Mouse (Mus musculus) MEL (cell line): Measurements from ENCODE around the gene Fhl2. TPM values are rescaled to one million over a fixed set of nuclear protein-coding genes. Genes with fewer than 3 reads are reported as not detected.

Experiments used
- DNase-seq: peaks from one replicate; pipeline ENCODE4 v3.0.0; 2011; ENCODE audit warnings: low read depth, low spot score
- H3K27ac ChIP-seq: 2 replicates; pipeline ENCODE4 v1.5.1; 2012; ENCODE audit warnings: low read depth, mild to moderate bottlenecking, control low read depth, low read length, moderate library complexity; ENCODE audit not compliant: control insufficient read depth
- H3K27me3 ChIP-seq, 2 experiments: fragments of 150-350 bp in 1 of 2; sonication (generic) in 1 of 2; 2 replicates each; pipeline ENCODE4 v1.6.1; 2012; ENCODE audit warnings: low read length in 2 of 2, mild to moderate bottlenecking in 2 of 2, improper control_type of control experiment in 1 of 2, moderate library complexity in 1 of 2; ENCODE audit not compliant: insufficient read depth in 2 of 2, control insufficient read depth in 1 of 2
- H3K36me3 ChIP-seq, 2 experiments: 2 replicates each; pipeline ENCODE4 v1.6.1; 2012 to 2014; ENCODE audit warnings: low read length in 2 of 2, improper control_type of control experiment in 1 of 2, inconsistent platforms in 1 of 2, mild to moderate bottlenecking in 1 of 2; ENCODE audit not compliant: insufficient read depth in 2 of 2, control insufficient read depth in 1 of 2
- H3K4me1 ChIP-seq, 2 experiments: fragments of 150-350 bp in 1 of 2; sonication (generic) in 1 of 2; 2 replicates each; pipeline ENCODE4 v1.6.1; 2012; ENCODE audit warnings: low read length in 2 of 2, improper control_type of control experiment in 1 of 2, mild to moderate bottlenecking in 1 of 2; ENCODE audit not compliant: insufficient read depth in 2 of 2, control insufficient read depth in 1 of 2
- H3K4me3 ChIP-seq, 2 experiments: fragments of 150-350 bp in 1 of 2; sonication (generic) in 1 of 2; 2 replicates each; pipeline ENCODE4 v1.5.1; 2012; ENCODE audit warnings: low read depth in 2 of 2, low read length in 2 of 2, mild to moderate bottlenecking in 2 of 2, moderate library complexity in 2 of 2, control low read depth in 1 of 2, improper control_type of control experiment in 1 of 2; ENCODE audit not compliant: control insufficient read depth in 1 of 2, insufficient read depth in 1 of 2
- H3K79me2 ChIP-seq: 2 replicates; pipeline ENCODE4 v1.6.1; 2012; ENCODE audit warnings: mild to moderate bottlenecking, low read length, moderate library complexity; ENCODE audit not compliant: control insufficient read depth, poor library complexity, insufficient read depth
- H3K9ac ChIP-seq: 2 replicates; pipeline ENCODE4 v1.6.1; 2012; ENCODE audit warnings: low read depth, mild to moderate bottlenecking, control low read depth, low read length, moderate library complexity; ENCODE audit not compliant: control insufficient read depth, poor library complexity, severe bottlenecking
- H3K9me3 ChIP-seq: fragments of 150-350 bp; sonication (generic); replicated peaks from 2 replicates; pipeline ENCODE4 v1.6.1; 2012; ENCODE audit warnings: mild to moderate bottlenecking, low read length, improper control_type of control experiment, moderate library complexity; ENCODE audit not compliant: insufficient read depth
- BHLHE40 ChIP-seq: IDR thresholded peaks from 2 replicates; pipeline ENCODE4 v1.6.1; 2012; ENCODE audit warnings: low read depth, mild to moderate bottlenecking, inconsistent platforms, low read length, improper control_type of control experiment, borderline replicate concordance
- CHD1 ChIP-seq: IDR thresholded peaks from 2 replicates; pipeline ENCODE4 v1.6.1; 2012; ENCODE audit warnings: low read depth, mild to moderate bottlenecking, inconsistent platforms, low read length, improper control_type of control experiment
- CHD2 ChIP-seq: IDR thresholded peaks from 2 replicates; pipeline ENCODE4 v1.6.1; 2011; ENCODE audit warnings: low read length, improper control_type of control experiment
- CTCF ChIP-seq, 3 experiments: IDR thresholded peaks in 2 of 3; conservative IDR thresholded peaks in 1 of 3; 2 replicates each; pipeline ENCODE4 v1.5.1; 2011 to 2012; ENCODE audit warnings: low read length in 3 of 3, low read depth in 2 of 3, mild to moderate bottlenecking in 2 of 3, improper control_type of control experiment in 1 of 3, inconsistent platforms in 1 of 3, mixed read lengths in 1 of 3, moderate library complexity in 1 of 3; ENCODE audit not compliant: control insufficient read depth in 1 of 3, insufficient read depth in 1 of 3, poor library complexity in 1 of 3, severe bottlenecking in 1 of 3
- ELF1 ChIP-seq: IDR thresholded peaks from 2 replicates; pipeline ENCODE4 v1.6.1; 2014; ENCODE audit warnings: low read depth, mild to moderate bottlenecking, inconsistent platforms, low read length, improper control_type of control experiment, moderate library complexity
- EP300 ChIP-seq, 2 experiments: IDR thresholded peaks; 2 replicates each; pipeline ENCODE4 v1.6.1; 2011; ENCODE audit warnings: improper control_type of control experiment in 2 of 2, low read length in 2 of 2, low read depth in 1 of 2, mild to moderate bottlenecking in 1 of 2
- ETS1 ChIP-seq: IDR thresholded peaks from 2 replicates; pipeline ENCODE4 v1.6.1; 2012; ENCODE audit warnings: low read depth, mild to moderate bottlenecking, inconsistent platforms, low read length, improper control_type of control experiment, moderate library complexity
- GABPA ChIP-seq: IDR thresholded peaks from 2 replicates; pipeline ENCODE4 v1.6.1; 2012; ENCODE audit warnings: low read depth, mild to moderate bottlenecking, inconsistent platforms, low read length, improper control_type of control experiment, moderate library complexity
- GATA1 ChIP-seq: IDR thresholded peaks from 2 replicates; pipeline ENCODE4 v1.6.1; 2011; ENCODE audit warnings: low read depth, low read length, improper control_type of control experiment
- HCFC1 ChIP-seq: IDR thresholded peaks from 2 replicates; pipeline ENCODE4 v1.6.1; 2012; ENCODE audit warnings: low read depth, mild to moderate bottlenecking, inconsistent platforms, low read length, improper control_type of control experiment, moderate library complexity
- JUND ChIP-seq: IDR thresholded peaks from 2 replicates; pipeline ENCODE4 v1.6.1; 2011; ENCODE audit warnings: low read depth, mild to moderate bottlenecking, improper control_type of control experiment, low read length
- MAFK ChIP-seq: IDR thresholded peaks from 2 replicates; pipeline ENCODE4 v1.6.1; 2011; ENCODE audit warnings: low read depth, mild to moderate bottlenecking, low read length, improper control_type of control experiment, borderline replicate concordance
- MAX ChIP-seq: IDR thresholded peaks from 2 replicates; pipeline ENCODE4 v1.6.1; 2011; ENCODE audit warnings: low read length, improper control_type of control experiment
- MEF2A ChIP-seq: IDR thresholded peaks from 2 replicates; pipeline ENCODE4 v1.6.1; 2014; ENCODE audit warnings: low read depth, mild to moderate bottlenecking, inconsistent platforms, low read length, improper control_type of control experiment; ENCODE audit not compliant: poor library complexity, insufficient replicate concordance, severe bottlenecking; ENCODE audit errors: extremely low read depth
- MXI1 ChIP-seq: IDR thresholded peaks from 2 replicates; pipeline ENCODE4 v1.6.1; 2011; ENCODE audit warnings: mild to moderate bottlenecking, low read depth, low read length, improper control_type of control experiment
- MYB ChIP-seq: IDR thresholded peaks from 2 replicates; pipeline ENCODE4 v1.6.1; 2011; ENCODE audit warnings: mild to moderate bottlenecking, low read depth, low read length, improper control_type of control experiment
- MYC ChIP-seq: IDR thresholded peaks from 2 replicates; pipeline ENCODE4 v1.6.1; 2011; ENCODE audit warnings: low read depth, mild to moderate bottlenecking, low read length, improper control_type of control experiment, moderate library complexity
- NELFE ChIP-seq: IDR thresholded peaks from 2 replicates; pipeline ENCODE4 v1.6.1; 2011; ENCODE audit warnings: low read depth, low read length, improper control_type of control experiment
- NRF1 ChIP-seq: IDR thresholded peaks from 2 replicates; pipeline ENCODE4 v1.6.1; 2014; ENCODE audit warnings: low read depth, mild to moderate bottlenecking, inconsistent platforms, low read length, improper control_type of control experiment, moderate library complexity; ENCODE audit not compliant: poor library complexity, insufficient read depth, severe bottlenecking
- POLR2AphosphoS2 ChIP-seq: IDR thresholded peaks from 2 replicates; pipeline ENCODE4 v1.6.1; 2011; ENCODE audit warnings: low read length, improper control_type of control experiment
- POLR2AphosphoS5 ChIP-seq: IDR thresholded peaks from 2 replicates; pipeline ENCODE4 v1.6.1; 2012; ENCODE audit warnings: low read depth, borderline replicate concordance, mild to moderate bottlenecking, inconsistent platforms, low read length, moderate library complexity, mixed read lengths
- RCOR1 ChIP-seq: IDR thresholded peaks from 2 replicates; pipeline ENCODE4 v1.6.1; 2012; ENCODE audit warnings: low read depth, mild to moderate bottlenecking, inconsistent platforms, low read length, improper control_type of control experiment
- SIN3A ChIP-seq: IDR thresholded peaks from 2 replicates; pipeline ENCODE4 v1.6.1; 2012; ENCODE audit warnings: low read length, improper control_type of control experiment, inconsistent platforms
- SMC3 ChIP-seq: IDR thresholded peaks from 2 replicates; pipeline ENCODE4 v1.6.1; 2011; ENCODE audit warnings: low read depth, low read length, improper control_type of control experiment
- TAL1 ChIP-seq: IDR thresholded peaks from 2 replicates; pipeline ENCODE4 v1.6.1; 2012; ENCODE audit warnings: mild to moderate bottlenecking, inconsistent platforms, low read length, moderate library complexity, mixed read lengths
- TBP ChIP-seq: IDR thresholded peaks from 2 replicates; pipeline ENCODE4 v1.8.0; 2011; ENCODE audit warnings: low read depth, low read length, improper control_type of control experiment
- TCF12 ChIP-seq: IDR thresholded peaks from 2 replicates; pipeline ENCODE4 v1.6.1; 2014; ENCODE audit warnings: low read depth, mild to moderate bottlenecking, inconsistent platforms, low read length, improper control_type of control experiment, moderate library complexity
- UBTF ChIP-seq: IDR thresholded peaks from 2 replicates; pipeline ENCODE4 v1.6.1; 2012; ENCODE audit warnings: low read depth, mild to moderate bottlenecking, inconsistent platforms, low read length, improper control_type of control experiment, moderate library complexity, borderline replicate concordance; ENCODE audit not compliant: insufficient read depth
- USF1 ChIP-seq: IDR thresholded peaks from 2 replicates; pipeline ENCODE4 v1.6.1; 2014; ENCODE audit warnings: low read depth, mild to moderate bottlenecking, inconsistent platforms, low read length, improper control_type of control experiment, moderate library complexity
- USF2 ChIP-seq, 2 experiments: IDR thresholded peaks; 2 replicates each; pipeline ENCODE4 v1.6.1; 2011 to 2012; ENCODE audit warnings: improper control_type of control experiment in 2 of 2, low read length in 2 of 2, borderline replicate concordance in 1 of 2, inconsistent platforms in 1 of 2, low read depth in 1 of 2, mild to moderate bottlenecking in 1 of 2; ENCODE audit not compliant: insufficient read depth in 1 of 2
- ZC3H11A ChIP-seq: IDR thresholded peaks from 2 replicates; pipeline ENCODE4 v1.6.1; 2012; ENCODE audit warnings: low read depth, mild to moderate bottlenecking, inconsistent platforms, low read length, improper control_type of control experiment
- ZKSCAN1 ChIP-seq: IDR thresholded peaks from 2 replicates; pipeline ENCODE4 v1.6.1; 2012; ENCODE audit warnings: low read depth, mild to moderate bottlenecking, inconsistent platforms, low read length, improper control_type of control experiment, moderate library complexity
- ZMIZ1 ChIP-seq: IDR thresholded peaks from 2 replicates; pipeline ENCODE4 v1.6.1; 2012; ENCODE audit warnings: low read depth, mild to moderate bottlenecking, inconsistent platforms, low read length, improper control_type of control experiment, moderate library complexity
- ZNF384 ChIP-seq: IDR thresholded peaks from 2 replicates; pipeline ENCODE4 v1.6.1; 2012; ENCODE audit warnings: low read depth, mild to moderate bottlenecking, inconsistent platforms, low read length, improper control_type of control experiment
- polyA plus RNA-seq, 2 experiments: library from polyadenylated mRNA; stranded (reverse) in 1 of 2; unstranded in 1 of 2; fragments of >175 nt in 1 of 2; fragments of >200 nt in 1 of 2; gene quantifications; 2 replicates each; pipeline versions ENCODE4 v1.2.1 to v1.2.4; 2012; ENCODE audit warnings: low replicate concordance in 2 of 2, low read depth in 1 of 2; ENCODE audit not compliant: insufficient read length in 2 of 2, insufficient read depth in 1 of 2, missing spikeins in 1 of 2
- total RNA-seq: library from RNA; depleted of rRNA; stranded (reverse); fragments of 300-350 nt; gene quantifications from 2 replicates; pipeline ENCODE4 v1.2.3, GENCODE M21; 2012

Gene Fhl2
- total and polyA plus RNA-seq, 3 experiments: not detected

DNA sequence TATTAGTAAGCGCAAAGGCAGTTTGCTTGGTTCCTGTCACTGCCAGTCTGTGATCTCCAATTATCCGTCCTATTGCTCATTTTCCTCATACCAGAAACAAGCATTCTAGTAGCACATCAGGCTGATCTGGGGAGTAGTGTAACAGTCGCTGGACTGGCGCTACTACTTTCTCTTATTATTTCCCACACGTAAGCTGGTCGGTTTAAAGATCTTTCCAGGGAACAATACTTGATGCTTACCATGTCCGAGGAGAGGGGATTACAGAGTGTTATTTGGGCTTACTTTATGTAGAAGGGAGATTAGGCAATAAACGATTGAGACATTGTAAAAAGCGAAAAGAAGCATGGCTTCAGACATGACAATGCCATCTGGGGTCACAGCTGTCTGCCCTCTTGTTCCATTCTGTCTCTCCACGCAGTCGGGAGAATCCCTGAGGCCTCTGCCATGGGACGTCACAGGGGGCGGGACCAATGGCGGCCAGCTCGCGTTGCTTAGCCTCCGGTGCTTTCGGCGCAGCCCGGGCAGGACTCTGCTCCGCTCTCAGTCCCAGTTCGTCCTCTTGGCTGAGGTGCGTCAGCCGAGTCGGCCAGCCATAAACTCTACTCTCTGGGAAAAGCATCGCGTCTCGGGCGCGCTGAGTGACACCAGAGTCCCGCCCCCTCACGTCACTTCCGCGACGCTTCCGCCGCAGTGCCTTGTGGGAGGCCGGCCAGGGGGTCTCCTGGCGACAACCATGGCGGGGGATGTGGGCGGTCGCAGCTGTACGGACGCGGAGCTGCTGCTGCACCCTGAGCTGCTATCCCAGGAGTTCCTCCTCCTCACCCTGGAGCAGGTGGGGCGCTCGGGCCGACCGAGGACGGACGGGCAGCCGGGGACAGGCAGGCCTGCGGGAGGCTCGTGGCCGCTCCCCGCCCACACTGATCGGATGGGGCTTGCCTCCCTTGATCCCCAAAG, 98.5 kb downstream of the Fhl2 start, which contains the start of the genes Tgfbrap1 and AI597479:
Gene Tgfbrap1 (minus strand): TSS at position 607 of the 954 bp plus-strand sequence.
Gene AI597479 (plus strand): TSS at position 680 of the 954 bp plus-strand sequence.
- Histone ChIP-seq H3K9me3 (no peaks in the 10 kb centered on the region), H3K27ac (peak within 1 kb of the TSS; percentile 95), H3K4me3 (peak within 1 kb of the TSS; percentile 94), H3K9ac (peak within 1 kb of the TSS; percentile 86), H3K4me1 (peaks cover 5 to 8% of the 10 kb centered on the region in 2 experiments; a peak in 3 of 4 replicates), H3K79me2 (peaks cover 9% of the 10 kb centered on the region; the same call in 1 of the 2 replicates), H3K36me3 (peaks cover 0 to 12% of the 10 kb centered on the region in 2 experiments), H3K27me3 (no peaks in the 10 kb centered on the region)
- DNase-seq: peak; percentile 94
- TF ChIP-seq MYC: peak; percentile 42; the same call in 1 of the 2 replicates
- TF ChIP-seq CHD1: peak; percentile 93; the same call in 1 of the 2 replicates
- TF ChIP-seq GABPA: no peak
- no peak for TF ChIP-seq CTCF (IDR thresholded peaks at IDR 0.05 in 2 of 3, conservative IDR thresholded peaks at IDR 0.05 in 1 of 3; ENCODE audit: control insufficient read depth in 1 of 3, insufficient read depth in 1 of 3, low read depth in 2 of 3, low read length in 3 of 3, poor library complexity in 1 of 3, severe bottlenecking in 1 of 3)
- TF ChIP-seq MAX: peak; percentile 41; the same call in 1 of the 2 replicates
- no peak for TF ChIP-seq CHD2
- TF ChIP-seq NELFE: peak; percentile 82
- TF ChIP-seq ELF1: peak; percentile 82
- no peak for TF ChIP-seq SMC3
- TF ChIP-seq JUND: no peak
- no peak for TF ChIP-seq GATA1
- peak; percentile 72 for TF ChIP-seq TBP
- no peak for TF ChIP-seq POLR2AphosphoS5
- TF ChIP-seq TCF12: peak; percentile 56; the same call in 1 of the 2 replicates
- no peak for TF ChIP-seq TAL1
- no peak for TF ChIP-seq MAFK
- TF ChIP-seq ETS1: peak; percentile 8; the same call in 1 of the 2 replicates
- TF ChIP-seq SIN3A: peak; percentile 86
- TF ChIP-seq USF1: no peak
- TF ChIP-seq UBTF: no peak
- TF ChIP-seq POLR2AphosphoS2: peak; percentile 72
- no peak for TF ChIP-seq NRF1
- TF ChIP-seq EP300 (IDR thresholded peaks at IDR 0.05; ENCODE audit: low read depth in 1 of 2, low read length in 2 of 2): 0 out of 4 replicates have a peak, but pooled peaks of 1 of the 2 experiments have one; percentile 10
- no peak for TF ChIP-seq BHLHE40
- TF ChIP-seq ZKSCAN1: no peak
- TF ChIP-seq MXI1: peak; percentile 85
- no peak for TF ChIP-seq ZNF384
- peak; percentile 66; the same call in 1 of the 2 replicates for TF ChIP-seq ZMIZ1
- TF ChIP-seq USF2 (IDR thresholded peaks at IDR 0.05; ENCODE audit: borderline replicate concordance in 1 of 2, insufficient read depth in 1 of 2, low read depth in 1 of 2, low read length in 2 of 2): no peak
- TF ChIP-seq HCFC1: peak; percentile 92
- TF ChIP-seq MYB: no peak
- TF ChIP-seq RCOR1: no peak
- TF ChIP-seq MEF2A: no peak
- TF ChIP-seq ZC3H11A: no peak
